Mouse (Mus musculus) forebrain, embryonic 13.5 days (tissue): ENCODE data around the gene Coq4. TPM values are rescaled to one million over a fixed set of nuclear protein-coding genes. Genes with fewer than 3 reads are reported as not detected.
A peak's percentile ranks its signal among the peaks of the same experiment; 100 is the strongest.

Experiments used
- ATAC-seq: fragments of 200-750 bp; cut with Nextera tagmentation; 2 replicates; pipeline ENCODE4 v1.8.0; 2017
- H3K27ac ChIP-seq: fragments of 300-500 bp; sonication (generic); 2 replicates; pipeline ENCODE4 v1.5.1; 2015; ENCODE audit warnings: inconsistent platforms, mild to moderate bottlenecking, moderate library complexity
- H3K27me3 ChIP-seq: fragments of 300-500 bp; sonication (generic); 2 replicates; pipeline ENCODE4 v1.6.1; 2015; ENCODE audit warnings: mild to moderate bottlenecking, inconsistent platforms
- H3K36me3 ChIP-seq: fragments of 300-500 bp; sonication (generic); 2 replicates; pipeline ENCODE4 v1.6.1; 2015; ENCODE audit warnings: mild to moderate bottlenecking, inconsistent platforms; ENCODE audit not compliant: poor library complexity, severe bottlenecking
- H3K4me1 ChIP-seq: fragments of 300-500 bp; sonication (generic); 2 replicates; pipeline ENCODE4 v1.6.1; 2015; ENCODE audit warnings: inconsistent platforms
- H3K4me2 ChIP-seq: fragments of 300-500 bp; sonication (generic); 2 replicates; pipeline ENCODE4 v1.6.1; 2015; ENCODE audit warnings: inconsistent platforms, mild to moderate bottlenecking, moderate library complexity
- H3K4me3 ChIP-seq: fragments of 300-500 bp; sonication (generic); 2 replicates; pipeline ENCODE4 v1.5.1; 2015; ENCODE audit warnings: mild to moderate bottlenecking, inconsistent platforms
- H3K9ac ChIP-seq: fragments of 300-500 bp; sonication (generic); 2 replicates; pipeline ENCODE4 v1.6.1; 2015; ENCODE audit warnings: mild to moderate bottlenecking, inconsistent platforms
- H3K9me3 ChIP-seq: fragments of 300-500 bp; sonication (generic); replicated peaks from 2 replicates; pipeline ENCODE4 v1.6.1; 2016; ENCODE audit warnings: inconsistent platforms
- whole genome bisulfite sequencing: fragments of 180-500 bp; shearing (Covaris S2); methylation state at CpG from one replicate; pipeline ENCODE4 v1.1.7; 2015; 5-methylcytosine and 5-hydroxymethylcytosine counted together
- microRNA-seq: library from miRNA; unstranded; fragments of <30 nt; microRNA quantifications from one replicate; pipeline ENCODE4, GENCODE M21; 2016
- polyA plus RNA-seq: library from polyadenylated mRNA; unstranded; fragments of >200 nt; fragmentation: Nextera tagmentation; extraction: Ambion mirVana; gene quantifications from 2 replicates; pipeline ENCODE4 v1.2.1, GENCODE M21; 2015

Coq4 gene
- polyA plus RNA-seq, 1 experiment from 2014 or later, result 30.4 TPM

DNA sequence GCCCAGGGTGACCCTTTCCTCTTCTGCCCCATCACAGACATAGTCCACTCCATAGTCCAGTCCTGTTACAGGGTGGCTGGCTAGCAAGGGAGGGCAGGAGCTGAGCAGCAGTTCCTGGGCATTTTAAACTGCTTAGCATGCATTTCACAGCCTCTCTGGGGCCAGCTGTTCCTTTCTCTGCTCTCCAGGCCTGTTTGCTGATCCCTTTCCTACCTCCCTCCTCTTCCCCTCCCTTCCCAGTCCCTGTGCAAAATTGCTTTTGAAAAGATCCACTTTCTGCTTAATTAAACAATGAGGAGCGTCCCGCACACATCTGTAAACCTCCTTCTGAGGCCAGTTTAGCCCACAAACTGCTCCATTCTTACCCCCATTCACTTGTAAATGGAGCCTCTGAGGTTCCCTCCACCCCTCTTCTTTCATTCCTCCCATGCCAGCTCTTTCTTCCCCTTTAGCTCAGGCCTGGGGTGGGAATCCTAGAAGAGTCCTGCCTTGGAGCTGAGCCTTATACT, 48.2 kb downstream of the Coq4 start:
- Histone ChIP-seq H3K9me3 (no peaks in the 10 kb centered on the region), H3K36me3 (peaks cover 27% of the 10 kb centered on the region), H3K9ac (peak overlapping the region; percentile 47), H3K27me3 (peaks cover 25% of the 10 kb centered on the region), H3K4me1 (peaks cover 31% of the 10 kb centered on the region), H3K4me2 (0 out of 2 replicates have a peak overlapping the region, but pooled peaks have one; percentile 10), H3K27ac (peak overlapping the region; percentile 70), H3K4me3 (no peak overlapping the region)
- WGBS, result 7% methylated on average over 2 of the region's 2 CpGs
- no peak for ATAC-seq

DNA sequence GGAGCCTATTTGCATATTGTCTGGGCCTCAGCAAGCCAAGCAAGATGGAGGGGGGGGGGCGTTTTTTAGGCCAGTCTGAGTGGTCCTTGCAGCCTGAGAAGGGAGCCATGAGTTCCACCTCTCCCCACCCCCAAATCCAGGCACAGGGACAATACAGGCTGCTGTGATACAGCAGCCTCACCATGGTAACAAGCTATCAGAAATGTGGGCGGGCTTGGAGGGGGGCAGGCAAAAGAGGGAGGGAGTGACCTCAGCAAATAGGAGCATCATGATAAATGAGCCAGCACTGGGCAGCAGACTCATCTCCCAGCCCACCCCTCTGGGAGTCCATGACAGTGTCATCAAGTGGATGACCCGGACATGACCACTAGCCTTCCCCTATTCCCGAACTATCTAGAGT, 52.2 kb downstream of the Coq4 start:
- Histone ChIP-seq H3K9me3 (no peaks in the 10 kb centered on the region), H3K4me3 (no peak overlapping the region), H3K27me3 (peaks cover 49% of the 10 kb centered on the region), H3K27ac (no peak overlapping the region), H3K4me1 (peaks cover 31% of the 10 kb centered on the region), H3K4me2 (0 out of 2 replicates have a peak overlapping the region, but pooled peaks have one; percentile 2), H3K36me3 (peaks cover 46% of the 10 kb centered on the region), H3K9ac (peak overlapping the region; percentile 16; the same call in 1 of the 2 replicates)
- no peak for ATAC-seq
- WGBS, result 54% methylated on average over 3 of the region's 4 CpGs

DNA sequence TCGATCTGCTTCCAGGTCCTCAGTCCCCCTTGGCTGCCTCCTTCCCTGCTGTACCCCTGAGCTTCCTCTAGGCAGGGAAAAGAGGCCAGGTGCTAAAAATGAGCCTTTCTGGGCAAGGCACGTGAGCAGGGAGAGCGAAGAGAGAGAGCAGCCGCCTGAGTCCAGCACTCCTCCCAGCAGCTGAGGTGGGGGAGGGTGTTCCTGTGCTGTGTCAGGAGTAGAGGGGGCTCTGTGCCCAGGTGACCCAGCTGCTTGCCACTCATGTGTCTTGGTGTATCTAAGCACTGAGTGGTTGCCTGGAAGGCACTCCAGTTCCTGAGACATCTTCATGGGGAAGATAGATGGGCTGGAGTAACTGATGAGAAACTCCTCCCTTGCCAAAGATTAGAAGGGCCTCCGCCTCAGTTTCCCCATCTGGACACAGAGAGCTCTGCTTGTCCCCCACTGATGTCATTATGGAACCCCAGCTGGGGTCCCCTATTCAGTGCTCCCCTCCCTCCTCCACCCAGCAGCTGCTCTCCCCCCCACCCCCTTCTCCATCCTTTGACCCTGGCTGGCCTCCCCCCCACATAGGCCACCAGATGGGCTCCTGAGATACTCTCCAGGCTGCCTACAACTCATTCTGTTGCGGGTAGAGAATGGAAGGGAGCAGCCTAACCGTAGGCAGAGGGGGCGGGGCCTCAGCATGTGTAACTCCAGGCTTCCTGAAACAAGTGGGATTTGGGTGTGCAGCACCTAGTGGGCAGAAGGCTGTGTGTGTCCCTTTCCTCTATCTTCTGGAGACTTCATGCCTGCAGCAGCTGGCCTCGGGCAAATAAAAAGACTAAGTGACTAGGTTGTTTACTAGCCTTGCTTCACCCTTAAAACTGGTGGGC, 56.2 kb downstream of the Coq4 start:
- H3K27me3 ChIP-seq, result peaks cover 77% of the 10 kb centered on the region
- 57% methylated on average over 9 of the region's 9 CpGs for WGBS
- no peak for ATAC-seq
- H3K9me3 ChIP-seq, result no peaks in the 10 kb centered on the region
- H3K4me2 ChIP-seq, result no peak overlapping the region
- peaks cover 39% of the 10 kb centered on the region for H3K36me3 ChIP-seq
- H3K4me1 ChIP-seq, result peaks cover 34% of the 10 kb centered on the region
- H3K9ac ChIP-seq, result no peak overlapping the region
- H3K27ac ChIP-seq, result no peak overlapping the region
- no peak overlapping the region for H3K4me3 ChIP-seq

GRCm38 (mm10) chr2:29844115-29844514, 56.8 kb downstream of the Coq4 start:
- no peak for ATAC-seq
- no peak overlapping the region for H3K27ac ChIP-seq
- H3K27me3 ChIP-seq, result peaks cover 81% of the 10 kb centered on the region
- H3K9ac ChIP-seq, result no peak overlapping the region
- no peak overlapping the region for H3K4me2 ChIP-seq
- H3K4me3 ChIP-seq, result no peak overlapping the region
- H3K36me3 ChIP-seq, result peaks cover 32% of the 10 kb centered on the region
- 67% methylated on average over 2 of the region's 2 CpGs for WGBS
- H3K4me1 ChIP-seq, result peaks cover 31% of the 10 kb centered on the region
- no peaks in the 10 kb centered on the region for H3K9me3 ChIP-seq

DNA sequence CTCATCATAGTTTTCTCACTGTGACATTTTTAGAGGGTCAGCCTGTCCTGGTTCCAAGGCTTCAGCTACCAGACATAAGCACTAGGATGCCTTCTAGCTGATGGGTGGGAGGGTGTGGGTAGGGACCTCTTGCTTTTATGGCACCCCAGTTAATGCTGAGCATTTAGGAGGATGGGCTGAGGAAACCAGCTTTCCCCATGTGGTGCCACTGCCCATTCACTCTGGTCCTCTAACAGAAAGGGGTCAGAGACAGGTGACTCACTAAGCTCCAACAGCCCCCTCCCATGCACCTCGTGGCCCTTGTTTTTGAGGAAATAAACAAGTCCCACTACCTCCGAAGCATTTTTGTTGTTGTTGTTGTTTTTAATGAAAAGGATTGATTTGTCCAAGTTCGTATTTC, 57.4 kb downstream of the Coq4 start:
- H3K4me2 ChIP-seq, result no peak overlapping the region
- H3K27me3 ChIP-seq, result peaks cover 83% of the 10 kb centered on the region
- H3K27ac ChIP-seq, result no peak overlapping the region
- H3K36me3 ChIP-seq, result peaks cover 31% of the 10 kb centered on the region
- WGBS, result 18% methylated on average over 3 of the region's 3 CpGs
- ATAC-seq, result no peak
- H3K9me3 ChIP-seq, result no peaks in the 10 kb centered on the region
- peaks cover 25% of the 10 kb centered on the region for H3K4me1 ChIP-seq
- H3K9ac ChIP-seq, result no peak overlapping the region
- H3K4me3 ChIP-seq, result peak overlapping the region; percentile 47; the same call in 1 of the 2 replicates

DNA sequence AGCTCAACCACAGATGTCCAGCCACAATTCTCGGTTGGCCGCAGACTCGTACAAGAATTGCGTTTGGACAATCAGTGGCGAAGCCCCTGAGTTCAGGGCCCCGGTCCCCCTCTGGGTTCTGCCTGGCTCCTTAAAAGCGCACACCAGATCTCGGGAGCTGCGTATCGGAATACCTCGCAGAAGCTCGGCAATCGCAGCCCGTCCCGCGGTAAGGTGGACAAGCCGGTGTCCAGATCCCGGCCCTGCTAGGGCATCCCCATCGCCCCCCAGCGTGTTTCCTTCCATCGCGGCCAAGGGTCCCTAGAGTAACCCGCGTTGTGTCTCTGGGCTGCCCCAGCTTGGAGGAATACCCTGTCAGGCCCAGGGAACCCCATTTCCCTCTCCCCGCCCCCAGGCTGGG, 58.3 kb downstream of the Coq4 start:
- Histone ChIP-seq H3K9me3 (no peaks in the 10 kb centered on the region), H3K36me3 (peaks cover 31% of the 10 kb centered on the region), H3K4me2 (peak overlapping the region; percentile 81), H3K27me3 (peaks cover 85% of the 10 kb centered on the region), H3K9ac (peak overlapping the region; percentile 66), H3K27ac (no peak overlapping the region), H3K4me1 (peaks cover 21% of the 10 kb centered on the region), H3K4me3 (peak overlapping the region; percentile 47)
- WGBS, result 2% methylated on average over 25 of the region's 25 CpGs
- no peak for ATAC-seq

- 0 out of 2 replicates have a peak, but pooled peaks have one; percentile 19 for ATAC-seq
- peaks cover 21% of the 10 kb centered on the region for H3K4me1 ChIP-seq
- peaks cover 29% of the 10 kb centered on the region for H3K36me3 ChIP-seq
- WGBS, result 2% methylated on average over 46 of the region's 47 CpGs
- H3K27ac ChIP-seq, result no peak overlapping the region
- H3K9me3 ChIP-seq, result no peaks in the 10 kb centered on the region
- H3K4me2 ChIP-seq, result peak overlapping the region; percentile 81
- H3K9ac ChIP-seq, result peak overlapping the region; percentile 66
- H3K4me3 ChIP-seq, result peak overlapping the region; percentile 47
- H3K27me3 ChIP-seq, result peaks cover 88% of the 10 kb centered on the region
Measured at GRCm38 (mm10) chr2:29846061-29846853, 59.0 kb downstream of the Coq4 start.

DNA sequence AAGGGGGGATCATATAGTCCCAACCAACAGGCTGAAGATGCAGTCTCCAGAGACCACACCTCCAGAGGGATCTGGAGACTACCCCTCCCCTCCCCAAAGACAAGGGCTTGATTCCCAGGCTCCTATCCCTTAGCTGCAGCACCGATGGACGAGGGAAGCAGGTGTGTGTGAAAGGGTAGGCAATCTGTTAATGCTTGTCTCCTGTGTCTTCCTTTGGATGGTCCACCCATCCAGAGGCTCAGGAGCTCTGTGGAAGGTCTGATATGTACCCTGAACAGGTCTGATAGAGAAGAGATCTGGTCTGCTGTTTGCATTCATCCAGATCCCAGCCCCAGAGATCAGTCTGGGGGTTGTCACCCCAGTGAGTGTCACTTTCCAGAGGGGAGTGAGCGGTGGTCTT, 59.6 kb downstream of the Coq4 start:
- no peaks in the 10 kb centered on the region for H3K9me3 ChIP-seq
- peaks cover 88% of the 10 kb centered on the region for H3K27me3 ChIP-seq
- peaks cover 26% of the 10 kb centered on the region for H3K36me3 ChIP-seq
- H3K9ac ChIP-seq, result no peak overlapping the region
- no peak overlapping the region for H3K27ac ChIP-seq
- ATAC-seq, result no peak
- H3K4me2 ChIP-seq, result no peak overlapping the region; the same call in 1 of the 2 replicates
- peaks cover 21% of the 10 kb centered on the region for H3K4me1 ChIP-seq
- H3K4me3 ChIP-seq, result no peak overlapping the region
- 30% methylated on average over 3 of the region's 3 CpGs for WGBS

Small RNAs within 50 kb of the gene (microRNA-seq; reads per million reads assigned to microRNA genes)
- gene Mir219a-2, result not detected
- not detected for gene Mir219b

Other genes with a start within 250 kb of the Coq4 start
- 17.8 and 19.2 TPM in 2 replicates for gene Rapgef1, start 167.8 kb upstream of the Coq4 start, polyA plus RNA-seq
- gene Gm13420, start 35.8 kb upstream of the Coq4 start, polyA plus RNA-seq, result not detected in 2 replicates
- 0.72 TPM in 1 of 2 replicates, not detected in the other for gene Gm13547, start 28.2 kb upstream of the Coq4 start, polyA plus RNA-seq
- 43.4 and 49.7 TPM in 2 replicates for gene Trub2, start 1.0 kb downstream of the Coq4 start, polyA plus RNA-seq
- gene Slc27a4, start 15.1 kb downstream of the Coq4 start, polyA plus RNA-seq, result 18.6 and 20.3 TPM in 2 replicates
- gene Urm1, start 32.6 kb downstream of the Coq4 start, polyA plus RNA-seq, result 18.7 and 20.1 TPM in 2 replicates
- 5.8 and 7.7 TPM in 2 replicates for gene Cercam, start 81.7 kb downstream of the Coq4 start, polyA plus RNA-seq
- gene Odf2, start 101.7 kb downstream of the Coq4 start, polyA plus RNA-seq, result 77.4 and 91.8 TPM in 2 replicates
- gene Gle1, start 147.9 kb downstream of the Coq4 start, polyA plus RNA-seq, result 82.5 and 83.3 TPM in 2 replicates
- 157 and 178 TPM in 2 replicates for gene Sptan1, start 178.1 kb downstream of the Coq4 start, polyA plus RNA-seq